Mouse (Mus musculus) monocyte, adult 5-6 weeks (primary cell): ENCODE data around the gene Cyb561d2. TPM values are rescaled to one million over a fixed set of nuclear protein-coding genes. Genes with fewer than 3 reads are reported as not detected.

Experiments used
- ATAC-seq: fragments of 153-309, 156-312 bp; replicated peaks from 2 replicates; pipeline ENCODE4 v1.8.0; 2017; ENCODE audit warnings: mild to moderate bottlenecking; ENCODE audit not compliant: low TSS enrichment, insufficient number of reproducible peaks, severe bottlenecking, poor library complexity, low FRiP score
- total RNA-seq: library from RNA; stranded (forward); fragments of 200-1000, 200-491, 200-594 nt; gene quantifications from 3 replicates; pipeline ENCODE4 v1.2.3, GENCODE M21; 2017

Cyb561d2 gene
- total RNA-seq, 1 experiment from 2014 or later: 27.2 TPM

- no peak for ATAC-seq
These were observed 3.8 kb downstream of the Cyb561d2 start for GRCm38 (mm10) chr9:107538231-107538630.

GRCm38 (mm10) chr9:107534408-107535202, 7.4 kb downstream of the Cyb561d2 start:
- no peak for ATAC-seq

- ATAC-seq: peak; percentile 94
These were observed 8.1 kb downstream of the Cyb561d2 start, which contains the start of gene Tmem115 for GRCm38 (mm10) chr9:107533791-107534407. Gene Tmem115, plus strand, starts transcription at chr9:107533945.

- ATAC-seq: 0 out of 2 replicates have a peak, but pooled peaks have one; percentile 19
These were observed 15.6 kb downstream of the Cyb561d2 start for GRCm38 (mm10) chr9:107526198-107527026.

GRCm38 (mm10) chr9:107522400-107522711, 19.6 kb downstream of the Cyb561d2 start:
- ATAC-seq: no peak

GRCm38 (mm10) chr9:107521711-107522399, 20.1 kb downstream of the Cyb561d2 start:
- ATAC-seq: no peak

GRCm38 (mm10) chr9:107521190-107521589, 20.8 kb downstream of the Cyb561d2 start:
- no peak for ATAC-seq

GRCm38 (mm10) chr9:107520331-107520730, 21.7 kb downstream of the Cyb561d2 start:
- ATAC-seq: no peak

GRCm38 (mm10) chr9:107514303-107514955, 27.6 kb downstream of the Cyb561d2 start:
- peak; percentile 66 for ATAC-seq

- ATAC-seq: no peak
These were observed 29.7 kb downstream of the Cyb561d2 start for GRCm38 (mm10) chr9:107512326-107512725.

- ATAC-seq: no peak
These were observed 30.6 kb downstream of the Cyb561d2 start for GRCm38 (mm10) chr9:107511436-107511835.

GRCm38 (mm10) chr9:107510384-107511100, 31.5 kb downstream of the Cyb561d2 start:
- no peak for ATAC-seq

GRCm38 (mm10) chr9:107508266-107508665, 33.7 kb downstream of the Cyb561d2 start:
- no peak for ATAC-seq

GRCm38 (mm10) chr9:107504662-107505537, 37.1 kb downstream of the Cyb561d2 start:
- ATAC-seq: no peak

GRCm38 (mm10) chr9:107502131-107502846, 39.7 kb downstream of the Cyb561d2 start:
- no peak for ATAC-seq

GRCm38 (mm10) chr9:107500708-107501286, 41.2 kb downstream of the Cyb561d2 start:
- ATAC-seq: no peak
